In genomic region chr10:69500171-69500860, GRCm38 (mm10) we compare ENCODE assay signal across 10 mouse cellular contexts.
DNase-seq lines count a peak whose midpoint lies in the region; ATAC-seq lines count a peak whose summit lies in the region.
"Had no signal": no experiment of that assay in that cellular context is flagged by ENCODE, and none has a peak within 500 bp of the region (broad histone marks: within the 10 kb centered on the region; RNA-seq: fewer than 3 reads in every experiment).

No protein-coding gene starts in this region.

- no peak overlapping the region for H3K4me3 ChIP-seq in neural tube, embryonic 12.5 days
- H3K4me3 ChIP-seq: heart, embryonic 13.5 days; lung, embryonic 15.5 days had no signal

- 56% methylated on average over 11 of the region's 11 CpGs for WGBS in neural tube, embryonic 12.5 days

- 0 out of 2 replicates have a peak, but pooled peaks have one; percentile 65 for ATAC-seq in neural tube, embryonic 12.5 days (ENCODE audit: low FRiP score, low read depth)
- no peak for ATAC-seq in erythroblast, adult 5-6 weeks (replicated peaks; ENCODE audit: low FRiP score, poor library complexity, severe bottlenecking)

- no peaks in the 10 kb centered on the region for H3K9me3 ChIP-seq in neural tube, embryonic 12.5 days
- H3K9me3 ChIP-seq: heart, embryonic 13.5 days; lung, embryonic 15.5 days had no signal

- H3K27me3 ChIP-seq in neural tube, embryonic 12.5 days (replicated peaks) = no peaks in the 10 kb centered on the region
- H3K27me3 ChIP-seq: heart, embryonic 13.5 days; lung, embryonic 15.5 days had no signal

- H3K36me3 ChIP-seq in neural tube, embryonic 12.5 days = no peaks in the 10 kb centered on the region
- H3K36me3 ChIP-seq: heart, embryonic 13.5 days; lung, embryonic 15.5 days had no signal

- no peak overlapping the region for H3K4me2 ChIP-seq in neural tube, embryonic 12.5 days (replicated peaks)
- H3K4me2 ChIP-seq: heart, embryonic 13.5 days; lung, embryonic 15.5 days had no signal

- H3K9ac ChIP-seq in neural tube, embryonic 12.5 days = no peak overlapping the region
- H3K9ac ChIP-seq: heart, embryonic 13.5 days; lung, embryonic 15.5 days had no signal

- no peak overlapping the region for H3K27ac ChIP-seq in neural tube, embryonic 12.5 days
- H3K27ac ChIP-seq: heart, embryonic 13.5 days; lung, embryonic 15.5 days had no signal

- peak; percentile 6 for DNase-seq in adrenal gland, postnatal 10 days
- DNase-seq in adrenal gland, adult 2 months = no peak
- DNase-seq in neural tube, embryonic 10.5 days (ENCODE audit: extremely low spot score, low spot score) = no peak
- peak; percentile 49 to 57 for DNase-seq in left cerebral cortex, adult 9 months (ENCODE audit: low spot score in 2 of 2)
- peak; percentile 38 for DNase-seq in right cerebral cortex, postnatal 25 days
- no peak for DNase-seq in cerebellum, postnatal 4 days (ENCODE audit: low spot score in 2 of 2)

- peaks cover 15% of the 10 kb centered on the region; the same call in 1 of the 2 replicates for H3K4me1 ChIP-seq in neural tube, embryonic 12.5 days

Comparison
In these comparisons a context has a peak if more than half of its experiments do, and no peak if none do; other contexts are left out.
1. DNase-seq: peak in adrenal gland, postnatal 10 days (single experiment), left cerebral cortex, adult 9 months (2 of 2) and right cerebral cortex, postnatal 25 days (single experiment); none in adrenal gland, adult 2 months (single experiment), neural tube, embryonic 10.5 days (single experiment) and cerebellum, postnatal 4 days (0 of 2).